Mouse (Mus musculus): Measurements from ENCODE around the gene Gstm6.

- TF ChIP-seq GATA1 (IDR thresholded peaks at IDR 0.05; ENCODE audit: low read length) = no peak
- TF ChIP-seq TAL1 (IDR thresholded peaks at IDR 0.05; ENCODE audit: low read length) = no peak
Measured at GRCm38 (mm10) chr3:107983771-107984170, 40.2 kb upstream of the Gstm6 start.

All from erythroblast, embryonic 14.5 days (primary cell).